Mouse (Mus musculus): Measurements from ENCODE around the gene Extl1.
"Not testable (repeated sequence)": the region's sequence is repeated elsewhere in the genome, so short reads cannot be mapped to it uniquely, and the experiment has no call there.

The Extl1 gene

GRCm38 (mm10) chr4:134351329-134352260, 32.1 kb downstream of the Extl1 start:
- peak; percentile 54 for DNase-seq (ENCODE audit: low spot score)

DNA sequence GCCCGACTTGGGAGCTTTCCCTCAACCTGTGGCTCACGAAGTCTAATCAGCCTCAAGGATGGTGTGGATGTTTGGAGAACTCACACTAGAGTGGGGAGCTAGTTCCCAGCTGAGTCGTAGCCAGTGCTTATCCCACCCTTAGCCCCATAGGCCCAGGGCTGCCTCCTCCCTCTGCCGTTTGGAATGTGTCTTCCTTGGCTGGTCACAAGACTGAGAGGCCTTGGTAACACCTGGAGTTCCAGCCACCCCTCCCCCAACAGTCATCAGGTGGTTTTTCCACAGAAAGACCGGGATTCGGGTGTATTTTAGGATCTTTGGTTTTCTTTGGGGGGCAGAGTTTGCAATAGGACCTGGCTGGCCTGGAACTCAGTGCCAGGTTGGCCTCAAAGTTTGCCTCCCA, 33.0 kb downstream of the Extl1 start:
- no peak for DNase-seq (ENCODE audit: low spot score)

DNA sequence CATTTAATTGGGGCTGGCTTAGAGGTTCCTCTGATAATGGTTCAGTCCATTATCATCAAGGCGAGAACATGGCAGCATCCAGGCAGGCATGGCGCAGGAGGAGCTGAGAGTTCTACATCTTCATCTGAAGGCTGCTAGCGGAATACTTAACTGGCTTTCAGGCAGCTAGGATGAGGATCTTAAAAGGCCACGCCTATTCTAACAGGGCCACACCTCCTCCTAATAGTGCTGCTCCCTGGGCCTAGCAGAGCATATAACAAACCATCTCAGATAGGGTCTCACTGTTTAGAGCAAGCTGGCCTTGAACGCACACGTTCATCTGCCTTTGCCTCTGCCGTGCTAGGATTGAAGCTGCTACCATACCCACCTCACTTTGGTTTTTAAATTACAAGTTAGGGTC, 33.8 kb downstream of the Extl1 start:
- no peak for DNase-seq (ENCODE audit: low spot score)

GRCm38 (mm10) chr4:134348545-134348944, 35.1 kb downstream of the Extl1 start:
- DNase-seq (ENCODE audit: low spot score): no peak

- DNase-seq (ENCODE audit: low spot score): no peak
These were observed 35.6 kb downstream of the Extl1 start for GRCm38 (mm10) chr4:134348078-134348477.

DNA sequence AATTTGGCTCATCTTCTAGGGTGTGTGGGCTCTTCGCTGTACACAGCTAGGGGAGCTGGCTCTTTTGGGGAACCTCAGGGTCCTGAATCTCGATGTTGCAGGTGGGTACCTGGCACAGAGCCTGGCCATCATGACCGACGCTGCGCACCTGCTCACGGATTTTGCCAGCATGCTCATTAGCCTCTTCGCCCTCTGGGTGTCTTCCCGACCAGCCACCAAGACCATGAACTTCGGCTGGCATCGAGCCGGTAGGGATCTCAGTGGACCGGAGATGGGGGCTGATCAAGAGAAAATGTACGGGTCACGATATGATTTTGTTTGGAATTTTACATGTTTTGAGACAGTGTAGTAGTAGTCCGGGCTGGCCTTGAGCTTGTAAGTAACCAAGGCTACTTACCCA, 37.8 kb downstream of the Extl1 start:
- DNase-seq (ENCODE audit: low spot score): no peak

DNA sequence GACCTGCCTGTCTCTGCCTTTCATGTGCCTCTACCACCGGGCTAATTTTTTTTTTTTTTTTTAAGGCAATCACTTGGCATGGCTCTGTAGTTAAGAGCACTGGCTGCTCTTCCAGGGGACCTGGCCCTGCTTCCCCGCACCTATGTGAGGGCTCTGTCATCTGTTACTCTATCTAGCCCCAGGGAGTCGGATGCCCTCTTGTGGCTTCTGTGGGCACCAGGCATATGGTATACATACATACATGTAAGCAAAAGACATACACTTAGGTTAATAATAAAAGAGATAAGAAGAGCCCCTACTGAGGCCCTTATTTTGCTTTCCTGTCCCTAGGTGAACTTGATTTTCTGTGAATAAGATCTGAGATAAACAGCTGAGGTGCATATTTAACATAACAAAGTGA, 39.0 kb downstream of the Extl1 start:
- DNase-seq (ENCODE audit: low spot score): no peak

- peak; percentile 39 for DNase-seq (ENCODE audit: low spot score)
These were observed 40.3 kb downstream of the Extl1 start, which contains the start of gene Slc30a2 for GRCm38 (mm10) chr4:134343071-134344031. TSS of gene Slc30a2 (plus strand) at chr4:134343181.

DNA sequence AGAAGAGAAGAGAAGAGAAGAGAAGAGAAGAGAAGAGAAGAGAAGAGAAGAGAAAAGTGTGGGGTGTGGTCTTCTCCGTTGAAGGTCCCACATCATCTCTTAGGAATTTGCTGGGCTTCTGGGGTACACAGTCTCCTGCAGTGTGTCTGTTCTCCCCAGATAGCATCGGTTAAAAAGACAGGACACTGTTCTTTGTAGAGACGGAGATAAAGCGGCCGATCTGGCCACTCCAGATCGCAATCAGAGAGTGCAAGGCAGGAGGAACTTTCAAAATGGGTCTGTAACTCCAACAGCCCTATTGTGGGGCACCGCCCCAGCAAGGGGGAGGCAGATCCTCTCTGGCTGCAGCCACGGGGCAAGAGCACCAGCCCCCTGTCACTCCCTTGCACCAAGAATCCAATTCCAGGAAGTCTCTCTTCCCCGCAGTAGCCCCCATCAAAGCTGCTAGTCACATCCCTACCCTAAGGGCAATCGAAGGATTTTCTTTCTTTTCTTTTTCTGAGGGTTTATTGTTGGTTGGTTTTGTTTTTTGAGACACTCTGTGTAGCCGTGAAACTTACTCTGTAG, 41.4 kb downstream of the Extl1 start:
- DNase-seq (ENCODE audit: low spot score): peak; percentile 14

- DNase-seq (ENCODE audit: low spot score): not testable (repeated sequence)
These were observed 42.4 kb downstream of the Extl1 start for GRCm38 (mm10) chr4:134341231-134341630.

DNA sequence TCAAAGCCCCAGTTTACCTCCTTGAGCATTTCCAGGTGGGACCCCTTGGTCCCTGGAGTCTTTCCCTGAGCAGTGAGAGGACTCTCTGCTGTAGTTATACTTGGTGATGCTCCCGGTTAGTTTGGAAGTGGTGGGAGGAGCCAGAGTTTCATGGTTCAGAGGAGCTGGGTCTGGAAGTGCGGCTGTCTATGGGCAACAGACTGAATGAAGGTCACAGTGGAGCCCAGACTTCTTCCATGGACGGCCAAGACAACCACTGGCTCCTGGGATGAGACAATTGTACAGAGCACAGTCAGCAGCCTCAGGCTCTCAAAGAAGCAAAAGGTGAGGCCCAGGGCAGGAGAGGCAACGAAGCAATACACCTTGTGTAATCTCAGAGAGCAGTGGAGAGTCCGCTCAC, 53.4 kb downstream of the Extl1 start:
- no peak for DNase-seq (ENCODE audit: low spot score)

DNA sequence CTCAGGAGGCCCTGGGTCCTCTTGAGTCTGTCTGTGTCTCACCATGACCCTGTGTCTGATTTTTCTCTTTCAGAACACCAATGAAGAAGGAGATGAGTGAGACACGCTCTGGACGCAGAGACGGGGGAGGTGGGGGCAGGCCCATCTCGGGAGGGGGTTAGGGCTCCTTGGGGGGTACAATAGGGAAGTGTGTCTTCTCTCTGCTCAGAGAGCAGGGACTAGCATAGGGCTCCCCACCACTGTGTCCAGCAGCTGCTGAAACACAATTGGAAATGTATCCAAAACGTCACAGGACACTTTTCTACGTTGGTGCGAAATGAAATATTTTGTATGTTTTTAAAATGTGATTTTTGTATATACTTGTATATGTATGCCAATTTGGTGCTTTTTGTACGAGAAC, 54.8 kb downstream of the Extl1 start:
- no peak for DNase-seq (ENCODE audit: low spot score)

- DNase-seq (ENCODE audit: low spot score): no peak
These were observed 55.5 kb downstream of the Extl1 start for GRCm38 (mm10) chr4:134328151-134328550.

GRCm38 (mm10) chr4:134326859-134327530, 56.7 kb downstream of the Extl1 start:
- DNase-seq (ENCODE audit: low spot score): no peak

DNA sequence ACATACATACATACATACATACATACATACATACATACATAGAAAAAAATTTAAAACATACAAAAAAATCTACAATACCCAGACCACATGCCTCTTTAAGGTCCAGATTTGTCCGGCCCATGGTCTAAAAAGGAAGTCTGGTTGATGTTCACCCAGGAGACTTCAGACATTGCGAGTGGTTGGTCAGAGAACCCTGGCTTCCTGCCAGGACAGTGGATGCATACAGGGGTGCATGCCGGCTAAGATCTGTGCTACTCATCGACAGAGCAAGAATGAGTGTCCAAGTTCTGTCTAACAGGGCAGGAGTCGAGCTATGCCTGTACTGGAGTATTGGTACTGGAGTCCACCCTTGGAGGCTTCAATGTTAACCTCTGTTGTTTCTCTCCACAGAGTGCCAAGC, 59.0 kb downstream of the Extl1 start:
- DNase-seq (ENCODE audit: low spot score): no peak

- no peak for DNase-seq (ENCODE audit: low spot score)
These were observed 62.1 kb downstream of the Extl1 start for GRCm38 (mm10) chr4:134321524-134321923.

DNA sequence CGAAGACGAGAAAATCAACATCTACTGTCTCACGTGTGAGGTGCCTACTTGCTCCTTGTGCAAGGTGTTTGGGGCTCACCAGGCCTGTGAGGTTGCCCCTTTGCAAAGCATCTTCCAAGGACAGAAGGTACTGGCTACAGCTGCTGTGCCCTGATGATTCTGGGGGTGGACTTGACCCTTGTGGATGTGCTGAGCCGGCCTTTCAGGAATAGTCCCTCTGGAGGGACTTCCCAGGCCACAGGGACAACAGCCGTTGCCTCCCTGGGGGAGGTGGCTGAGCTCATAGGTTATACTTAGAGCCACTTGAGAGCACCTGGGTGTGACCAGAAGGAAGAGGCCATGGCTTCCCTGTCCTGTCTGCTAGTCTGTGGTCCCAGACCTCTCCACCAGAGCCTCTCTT, 64.0 kb downstream of the Extl1 start:
- no peak for DNase-seq (ENCODE audit: low spot score)

GRCm38 (mm10) chr4:134319074-134319473, 64.6 kb downstream of the Extl1 start:
- DNase-seq (ENCODE audit: low spot score): no peak

DNA sequence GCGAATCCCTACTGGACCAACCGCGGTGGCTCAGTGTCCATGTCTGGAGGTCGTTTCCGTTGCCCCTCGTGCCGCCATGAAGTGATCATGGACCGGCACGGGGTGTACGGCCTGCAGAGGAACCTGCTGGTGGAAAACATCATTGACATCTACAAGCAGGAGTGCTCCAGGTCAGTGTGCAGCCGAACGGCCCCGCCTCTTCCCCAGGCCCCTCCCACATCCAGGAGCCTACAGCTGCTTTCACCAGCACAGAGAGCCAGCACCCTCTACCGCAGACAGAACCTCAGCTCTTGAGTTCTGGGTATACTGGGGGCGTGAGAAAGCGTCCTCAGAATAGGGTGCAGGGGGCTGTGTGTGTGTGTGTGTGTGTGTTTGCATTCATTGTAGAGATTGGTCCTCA, 67.3 kb downstream of the Extl1 start:
- DNase-seq (ENCODE audit: low spot score): no peak

- no peak for DNase-seq (ENCODE audit: low spot score)
These were observed 68.2 kb downstream of the Extl1 start for GRCm38 (mm10) chr4:134315470-134315869.

DNA sequence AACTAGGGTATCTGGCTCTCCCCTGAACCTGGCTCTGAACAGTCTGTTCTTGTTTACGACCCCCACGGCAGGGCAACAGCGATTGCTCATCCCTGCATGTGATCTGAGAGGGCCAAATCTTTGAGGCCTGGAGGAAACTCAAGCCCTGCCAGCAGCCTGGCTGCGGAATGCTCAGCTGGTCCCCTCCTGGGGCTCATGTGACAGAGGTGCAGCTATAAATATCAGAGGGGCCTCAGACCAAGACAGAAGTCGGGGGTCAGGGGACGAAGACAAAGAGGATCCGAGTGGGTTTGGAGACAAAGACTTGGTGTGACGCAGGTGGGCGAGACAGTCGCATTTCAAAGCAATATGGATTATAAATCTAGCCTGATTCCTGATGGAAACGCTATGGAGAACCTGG, 68.8 kb downstream of the Extl1 start, which contains the start of gene Trim63:
Trim63 (plus strand) TSS at position 245 of the 400 bp plus-strand sequence.
- DNase-seq (ENCODE audit: low spot score): peak; percentile 19
